Mouse (Mus musculus) lung, embryonic 14.5 days (tissue): ENCODE measurements around the gene Zfp9. TPM values are rescaled to one million over a fixed set of nuclear protein-coding genes. Genes with fewer than 3 reads are reported as not detected.

Experiments
- ATAC-seq: fragments of 200-750 bp; cut with Nextera tagmentation; 2 replicates; pipeline ENCODE4 v1.8.0; 2017; ENCODE audit warnings: mild to moderate bottlenecking, moderate TSS enrichment, moderate library complexity; ENCODE audit not compliant: insufficient read depth
- DNase-seq: peaks from one replicate; pipeline ENCODE4 v3.0.0-alpha.2; 2015
- H3K27ac ChIP-seq: fragments of 300-500 bp; sonication (generic); 2 replicates; pipeline ENCODE4 v1.5.1; 2014; ENCODE audit warnings: low read depth, mild to moderate bottlenecking, moderate library complexity
- H3K27me3 ChIP-seq: fragments of 300-500 bp; sonication (generic); 2 replicates; pipeline ENCODE4 v1.6.1; 2014; ENCODE audit warnings: low read length, control low read depth; ENCODE audit not compliant: insufficient read depth
- H3K36me3 ChIP-seq: fragments of 300-500 bp; sonication (generic); 2 replicates; pipeline ENCODE4 v1.6.1; 2014; ENCODE audit warnings: control low read depth; ENCODE audit not compliant: insufficient read depth
- H3K4me1 ChIP-seq: fragments of 300-500 bp; sonication (generic); 2 replicates; pipeline ENCODE4 v1.6.1; 2014; ENCODE audit warnings: antibody characterized with exemption, control low read depth; ENCODE audit not compliant: insufficient read depth
- H3K4me2 ChIP-seq: fragments of 300-500 bp; sonication (generic); 2 replicates; pipeline ENCODE4 v1.6.1; 2014; ENCODE audit warnings: mild to moderate bottlenecking
- H3K4me3 ChIP-seq: fragments of 300-500 bp; sonication (generic); 2 replicates; pipeline ENCODE4 v1.5.1; 2014; ENCODE audit warnings: low read depth, low read length
- H3K9ac ChIP-seq: fragments of 300-500 bp; sonication (generic); 2 replicates; pipeline ENCODE4 v1.6.1; 2014
- H3K9me3 ChIP-seq: fragments of 300-500 bp; sonication (generic); 2 replicates; pipeline ENCODE4 v1.6.1; 2016; ENCODE audit warnings: low read depth, low read length, control low read depth
- CTCF ChIP-seq: IDR thresholded peaks from 2 replicates; pipeline ENCODE4 v1.5.1; 2016; ENCODE audit warnings: antibody characterized with exemption, low read depth
- WGBS: fragments of 180-500 bp; shearing (Covaris S2); extraction: QIAGEN DNeasy Blood & Tissue Kit; methylation state at CpG from one replicate; pipeline ENCODE4 v1.1.7; 2014; 5-methylcytosine and 5-hydroxymethylcytosine counted together
- microRNA-seq: library from miRNA; unstranded; fragments of <30 nt; microRNA quantifications from one replicate; pipeline ENCODE4, GENCODE M21; 2016; ENCODE audit warnings: borderline number of aligned reads
- polyA plus RNA-seq: library from polyadenylated mRNA; unstranded; fragments of >200 nt; fragmentation: Nextera tagmentation; extraction: Ambion mirVana; gene quantifications from 2 replicates; pipeline ENCODE4 v1.2.1, GENCODE M21; 2014

Gene Zfp9
- polyA plus RNA-seq, 1 experiment from 2014 or later: 13.4 TPM

DNA sequence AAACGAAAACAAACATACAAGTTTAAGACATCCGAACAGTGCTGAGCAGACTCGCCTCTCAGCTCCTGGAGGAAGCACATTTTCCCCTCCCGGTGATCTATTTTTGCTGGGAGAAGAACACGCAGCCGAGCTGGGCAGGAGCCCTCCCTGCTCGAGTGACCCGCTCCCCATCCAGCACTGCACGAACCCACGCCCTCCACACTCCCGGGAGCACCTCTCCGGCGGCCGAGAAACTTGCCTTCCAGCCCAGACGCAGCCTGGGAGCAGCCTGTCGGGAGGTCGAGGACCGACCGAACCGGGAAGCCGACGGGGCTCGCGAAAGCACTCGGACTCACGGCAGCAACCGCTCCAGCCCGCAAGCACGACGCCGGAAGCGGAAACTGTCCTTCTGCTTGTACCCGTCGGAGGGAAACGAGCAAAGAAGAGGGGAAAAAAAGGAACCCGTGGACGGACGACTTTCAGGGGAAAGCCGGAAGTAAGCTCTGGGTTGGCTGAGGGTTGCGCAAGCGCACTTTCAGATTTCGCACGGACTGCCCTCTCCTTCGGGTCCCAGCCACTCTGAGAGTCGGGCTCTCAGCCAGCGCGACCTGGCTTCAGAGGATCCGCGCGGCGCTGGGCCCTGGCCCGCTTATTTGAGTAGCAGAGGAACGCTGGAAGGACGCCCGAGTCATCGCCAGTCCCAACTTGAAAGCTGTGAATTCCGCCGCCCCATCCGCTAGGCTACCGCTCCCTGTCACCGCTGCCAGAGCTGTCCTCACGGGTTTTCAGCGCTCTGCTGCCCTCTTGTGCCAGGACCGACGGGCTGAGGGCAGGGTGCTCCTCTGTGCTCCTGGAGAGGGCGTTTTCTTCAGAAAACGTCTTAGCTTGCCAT is 59.8 kb downstream of the Zfp9 start, which contains the start of gene Bms1:
Bms1 (minus strand) TSS at position 425 of the 871 bp plus-strand sequence.
- Histone ChIP-seq H3K9me3 (no peaks in the 10 kb centered on the region), H3K27ac (peak within 1 kb of the TSS; percentile 89), H3K4me3 (peak within 1 kb of the TSS; percentile 88), H3K36me3 (peaks cover 31% of the 10 kb centered on the region), H3K9ac (peak within 1 kb of the TSS; percentile 84), H3K27me3 (no peaks in the 10 kb centered on the region), H3K4me2 (peak within 1 kb of the TSS; percentile 73), H3K4me1 (no peaks in the 10 kb centered on the region)
- peak; percentile 95 for TF ChIP-seq CTCF
- ATAC-seq (peak; percentile 97), DNase-seq (peak; percentile 99)
- under 1% methylated on average over 67 of the region's 67 CpGs for WGBS

Small RNA genes within 50 kb of the gene (microRNA-seq; reads per million reads assigned to microRNA genes)
- gene Gm25953: not detected

Other genes starting within 250 kb of the Zfp9 start
- gene Bms1, start 59.8 kb downstream of the Zfp9 start, polyA plus RNA-seq: 38.6 and 41.4 TPM in 2 replicates
- gene Zfp248, start 23.8 kb downstream of the Zfp9 start, polyA plus RNA-seq: 8.2 and 8.3 TPM in 2 replicates
- gene Ankrd26, start 82.9 kb upstream of the Zfp9 start, polyA plus RNA-seq: 17.6 and 18.0 TPM in 2 replicates